Mouse (Mus musculus): Measurements from ENCODE around the gene Olfr55.
"Not testable (repeated sequence)": the region's sequence is repeated elsewhere in the genome, so short reads cannot be mapped to it uniquely, and the experiment has no call there.

- TF ChIP-seq POLR2A (IDR thresholded peaks at IDR 0.05; ENCODE audit: borderline replicate concordance, low read depth, low read length); CTCF (IDR thresholded peaks at IDR 0.05; ENCODE audit: low read depth, low read length): not testable (repeated sequence)
Measured at GRCm38 (mm10) chr17:33168147-33168546, at the start of gene Olfr55.

Data from bone marrow macrophage, adult 2 months (primary cell).